In the genomic region with DNA sequence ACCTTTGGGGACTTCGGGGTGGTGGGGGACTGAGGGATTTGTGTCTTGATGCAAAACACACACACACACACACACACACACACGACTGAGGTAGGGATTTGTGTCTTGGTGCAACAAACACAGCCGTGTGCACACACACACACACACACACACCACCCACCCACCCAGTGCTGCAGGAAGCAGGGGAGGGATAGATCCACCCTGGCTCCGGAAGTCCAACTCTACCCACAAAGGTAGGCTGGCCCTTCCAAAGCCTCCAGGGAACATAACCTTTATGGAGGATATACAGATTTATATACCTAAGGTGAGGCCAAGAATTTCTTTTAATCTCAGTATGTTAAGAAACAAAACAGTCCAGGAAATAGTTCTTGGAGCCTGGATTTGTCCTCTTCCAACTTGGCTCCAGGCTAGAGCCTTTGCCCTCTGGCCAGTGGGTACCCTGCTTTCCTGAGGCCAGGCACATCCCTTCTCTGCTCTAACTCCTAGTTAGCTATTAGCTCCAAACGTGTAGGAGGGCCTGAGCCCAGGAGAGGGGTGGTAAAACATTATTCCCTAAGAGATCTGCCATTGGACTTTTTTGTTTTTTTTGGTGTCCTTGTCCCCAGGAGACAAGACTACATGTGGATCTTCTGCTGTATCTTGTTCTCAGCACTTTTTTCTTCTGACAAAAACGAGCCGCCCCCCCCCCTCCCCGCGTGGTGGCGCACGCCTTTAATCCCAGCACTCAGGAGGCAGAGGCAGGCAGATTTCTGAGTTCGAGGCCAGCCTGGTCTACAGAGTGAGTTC, we compare ENCODE assay signal across 8 mouse cellular contexts. TPM values are rescaled to one million over a fixed set of nuclear protein-coding genes. Genes with fewer than 3 reads are reported as not detected.
DNase-seq lines count a peak whose midpoint lies in the region; ATAC-seq and TF ChIP-seq lines count a peak whose summit lies in the region.

No protein-coding gene starts in this region.

- intact Hi-C loops in heart, postnatal 14 days (cut with DNase I): no loop called here

- peak overlapping the region; percentile 90 to 96 for H3K4me3 ChIP-seq in heart, embryonic 14.5 days (ENCODE audit: control insufficient read depth in 1 of 2, insufficient read depth in 1 of 2, low read depth in 1 of 2, low read length in 2 of 2)
- H3K4me3 ChIP-seq in intestine, postnatal 0 days (ENCODE audit: low read depth, low read length): peak overlapping the region; percentile 76
- H3K4me3 ChIP-seq in midbrain, embryonic 10.5 days: peak overlapping the region; percentile 95

- DNase-seq in heart, postnatal 14 days: no peak
- peak; percentile 48 for DNase-seq in brain, embryonic 14.5 days (ENCODE audit: low read depth)
- DNase-seq in midbrain, embryonic 10.5 days (ENCODE audit: low spot score): no peak
- DNase-seq in ovary, adult 18-20 months (ENCODE audit: low spot score): no peak
- DNase-seq in spleen, postnatal 14 days (ENCODE audit: low spot score in 2 of 2): no peak

- H3K27ac ChIP-seq in heart, embryonic 14.5 days (replicated peaks in 1 of 2; ENCODE audit: control insufficient read depth in 1 of 2, insufficient read depth in 1 of 2, low read depth in 2 of 2, low read length in 2 of 2): peak overlapping the region; percentile 74 to 92
- peak overlapping the region; percentile 93 for H3K27ac ChIP-seq in intestine, postnatal 0 days (ENCODE audit: low read depth, low read length)
- H3K27ac ChIP-seq in midbrain, embryonic 10.5 days (replicated peaks): peak overlapping the region; percentile 97

- no peaks in the 10 kb centered on the region for H3K27me3 ChIP-seq in heart, embryonic 14.5 days (ENCODE audit: control insufficient read depth, insufficient read depth, low read length)
- H3K27me3 ChIP-seq in intestine, postnatal 0 days (replicated peaks; ENCODE audit: control insufficient read depth, insufficient read depth, low read length): no peaks in the 10 kb centered on the region
- H3K27me3 ChIP-seq in midbrain, embryonic 10.5 days (ENCODE audit: low read depth, poor library complexity, severe bottlenecking): peaks cover 15% of the 10 kb centered on the region; the same call in 1 of the 2 replicates

- no peak for TF ChIP-seq CTCF in brain, embryonic 14.5 days (IDR thresholded peaks at IDR 0.05; ENCODE audit: borderline replicate concordance, extremely low read depth, insufficient read depth, insufficient read length)
- no peak for TF ChIP-seq CTCF in intestine, postnatal 0 days (IDR thresholded peaks at IDR 0.05; ENCODE audit: low read depth)

- H3K9ac ChIP-seq in heart, embryonic 14.5 days (ENCODE audit: low read length): peak overlapping the region; percentile 93
- peak overlapping the region; percentile 79 for H3K9ac ChIP-seq in intestine, postnatal 0 days (ENCODE audit: low read depth, low read length)

- WGBS in heart, embryonic 14.5 days: 49% methylated on average over 12 of the region's 12 CpGs
- WGBS in intestine, postnatal 0 days: 36% methylated on average over 12 of the region's 12 CpGs
- WGBS in midbrain, embryonic 10.5 days: 53% methylated on average over 12 of the region's 12 CpGs

- H3K9me3 ChIP-seq in heart, embryonic 14.5 days (ENCODE audit: control insufficient read depth, low read length): no peaks in the 10 kb centered on the region
- H3K9me3 ChIP-seq in intestine, postnatal 0 days (ENCODE audit: control insufficient read depth): no peaks in the 10 kb centered on the region
- no peaks in the 10 kb centered on the region for H3K9me3 ChIP-seq in midbrain, embryonic 10.5 days (replicated peaks)

- H3K4me1 ChIP-seq in heart, embryonic 14.5 days (ENCODE audit: control insufficient read depth in 2 of 2, insufficient read depth in 2 of 2, low read length in 2 of 2): peaks cover 27 to 43% of the 10 kb centered on the region in 2 experiments
- H3K4me1 ChIP-seq in intestine, postnatal 0 days (replicated peaks; ENCODE audit: control insufficient read depth, insufficient read depth, low read length): peaks cover 10% of the 10 kb centered on the region
- peaks cover 57% of the 10 kb centered on the region for H3K4me1 ChIP-seq in midbrain, embryonic 10.5 days

- H3K4me2 ChIP-seq in heart, embryonic 14.5 days (ENCODE audit: low read length): peak overlapping the region; percentile 76
- peak overlapping the region; percentile 72 for H3K4me2 ChIP-seq in intestine, postnatal 0 days (replicated peaks; ENCODE audit: low read depth)

- no peak for ATAC-seq in heart, embryonic 14.5 days (ENCODE audit: insufficient number of reproducible peaks, insufficient read depth, low FRiP score, low read depth)
- ATAC-seq in intestine, postnatal 0 days: no peak
- no peak for ATAC-seq in granulocyte monocyte progenitor cell, adult 5-6 weeks (replicated peaks; ENCODE audit: poor library complexity, severe bottlenecking)

- H3K36me3 ChIP-seq in heart, embryonic 14.5 days (ENCODE audit: control insufficient read depth, insufficient read depth, low read length): peaks cover 35% of the 10 kb centered on the region
- peaks cover 23% of the 10 kb centered on the region for H3K36me3 ChIP-seq in intestine, postnatal 0 days (ENCODE audit: control insufficient read depth, insufficient read depth)
- H3K36me3 ChIP-seq in midbrain, embryonic 10.5 days: peaks cover 42% of the 10 kb centered on the region

- no peak for TF ChIP-seq POLR2A in brain, embryonic 14.5 days (IDR thresholded peaks at IDR 0.05; ENCODE audit: borderline replicate concordance, extremely low read depth, insufficient read depth, insufficient read length, poor library complexity, severe bottlenecking)

RNA-seq across cellular contexts. Expression of gene Ubald2, which starts 1.3 kb away (rescaled TPM):
- 53.4 and 62.9 TPM in 2 replicates for polyA plus RNA-seq in heart, embryonic 14.5 days (2014; fragmentation: Nextera tagmentation; extraction: Ambion mirVana)
- 10 to 100 TPM; 41.2 to 42.9 TPM for total RNA-seq in heart, postnatal 14 days (2021)
- 203 and 296 TPM in 2 replicates for polyA plus RNA-seq in brain, embryonic 14.5 days (2012; rRNA removed)
- 60.2 and 60.6 TPM in 2 replicates for polyA plus RNA-seq in intestine, postnatal 0 days (2015; fragmentation: Nextera tagmentation; extraction: Ambion mirVana)
- 37.5 and 40.9 TPM in 2 replicates for polyA plus RNA-seq in midbrain, embryonic 10.5 days (2016; fragmentation: Nextera tagmentation; extraction: Ambion mirVana)
- 49.9 and 62.5 TPM in 2 replicates for total RNA-seq in granulocyte monocyte progenitor cell, adult 5-6 weeks (2014; fragmentation: Nextera tagmentation)
- 45.8 and 46.4 TPM in 2 replicates for total RNA-seq in granulocyte monocyte progenitor cell, adult 5-6 weeks (2017)

RNA-seq across cellular contexts. Expression of gene Rnf157, which starts 22.3 kb away (rescaled TPM):
- polyA plus RNA-seq in heart, embryonic 14.5 days (2014; fragmentation: Nextera tagmentation; extraction: Ambion mirVana): 8.3 and 8.4 TPM in 2 replicates
- 1 to 10 TPM; 5.8 to 8.8 TPM for total RNA-seq in heart, postnatal 14 days (2021)
- polyA plus RNA-seq in brain, embryonic 14.5 days (2012; rRNA removed): 59.5 and 97.3 TPM in 2 replicates
- 4.9 and 6.6 TPM in 2 replicates for polyA plus RNA-seq in intestine, postnatal 0 days (2015; fragmentation: Nextera tagmentation; extraction: Ambion mirVana)
- 5.3 and 10.1 TPM in 2 replicates for polyA plus RNA-seq in midbrain, embryonic 10.5 days (2016; fragmentation: Nextera tagmentation; extraction: Ambion mirVana)
- 13.9 and 19.5 TPM in 2 replicates for total RNA-seq in granulocyte monocyte progenitor cell, adult 5-6 weeks (2014; fragmentation: Nextera tagmentation)
- total RNA-seq in granulocyte monocyte progenitor cell, adult 5-6 weeks (2017): 5.9 and 7.5 TPM in 2 replicates

RNA-seq across cellular contexts. Expression of gene Qrich2, which starts 30.9 kb away (rescaled TPM):
- not detected in 2 replicates for polyA plus RNA-seq in heart, embryonic 14.5 days (2014; fragmentation: Nextera tagmentation; extraction: Ambion mirVana)
- not detected for total RNA-seq in heart, postnatal 14 days (2021)
- 0.14 and 0.15 TPM in 2 replicates for polyA plus RNA-seq in brain, embryonic 14.5 days (2012; rRNA removed)
- 0.14 TPM in 1 of 2 replicates, not detected in the other for polyA plus RNA-seq in intestine, postnatal 0 days (2015; fragmentation: Nextera tagmentation; extraction: Ambion mirVana)
- polyA plus RNA-seq in midbrain, embryonic 10.5 days (2016; fragmentation: Nextera tagmentation; extraction: Ambion mirVana): 0.10 and 0.21 TPM in 2 replicates
- total RNA-seq in granulocyte monocyte progenitor cell, adult 5-6 weeks (2014; fragmentation: Nextera tagmentation): not detected in 2 replicates
- not detected in 2 replicates for total RNA-seq in granulocyte monocyte progenitor cell, adult 5-6 weeks (2017)

RNA-seq across cellular contexts. Expression of gene Prpsap1, which starts 58.8 kb away (rescaled TPM):
- polyA plus RNA-seq in heart, embryonic 14.5 days (2014; fragmentation: Nextera tagmentation; extraction: Ambion mirVana): 89.8 and 93.4 TPM in 2 replicates
- 10 to 100 TPM; 41.5 to 45.4 TPM for total RNA-seq in heart, postnatal 14 days (2021)
- polyA plus RNA-seq in brain, embryonic 14.5 days (2012; rRNA removed): 120 and 132 TPM in 2 replicates
- polyA plus RNA-seq in intestine, postnatal 0 days (2015; fragmentation: Nextera tagmentation; extraction: Ambion mirVana): 177 and 194 TPM in 2 replicates
- polyA plus RNA-seq in midbrain, embryonic 10.5 days (2016; fragmentation: Nextera tagmentation; extraction: Ambion mirVana): 224 and 227 TPM in 2 replicates
- total RNA-seq in granulocyte monocyte progenitor cell, adult 5-6 weeks (2014; fragmentation: Nextera tagmentation): 79.6 and 83.4 TPM in 2 replicates
- 26.0 and 53.2 TPM in 2 replicates for total RNA-seq in granulocyte monocyte progenitor cell, adult 5-6 weeks (2017)
